Mouse (Mus musculus): ENCODE measurements at regions not wholly inside any gene's neighbourhood (a gene's known extent, or its start where the extent isn't known, plus 50 kb on each side); places are given as distances from the start of the nearest gene placed in this dataset.

DNA sequence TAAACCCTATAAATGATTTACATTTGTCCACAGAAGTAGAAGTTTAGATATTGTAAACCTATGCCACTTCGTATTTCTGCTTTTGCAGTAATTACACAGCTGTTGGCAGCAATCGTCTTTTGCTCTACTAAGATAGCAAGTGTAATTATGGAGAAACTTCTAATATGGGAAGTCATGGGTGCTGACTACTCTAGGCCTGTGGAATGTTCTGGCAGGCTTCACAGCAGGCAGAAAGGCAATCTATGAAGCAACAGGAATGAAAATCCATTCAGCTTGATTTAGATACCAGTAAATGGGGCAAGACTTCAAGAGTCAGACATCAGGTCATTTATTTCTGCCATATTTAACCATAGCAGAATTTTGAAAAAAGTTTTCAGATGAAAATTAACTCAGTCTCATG lies 405.9 kb downstream of the Gm11232 start:
- 88% methylated on average over 2 of the region's 2 CpGs for whole genome bisulfite sequencing
- no peak for TF ChIP-seq CTCF (IDR thresholded peaks at IDR 0.05)
- H3K36me3 ChIP-seq (ENCODE audit: insufficient read depth, low read length), result no peaks in the 10 kb centered on the region

DNA sequence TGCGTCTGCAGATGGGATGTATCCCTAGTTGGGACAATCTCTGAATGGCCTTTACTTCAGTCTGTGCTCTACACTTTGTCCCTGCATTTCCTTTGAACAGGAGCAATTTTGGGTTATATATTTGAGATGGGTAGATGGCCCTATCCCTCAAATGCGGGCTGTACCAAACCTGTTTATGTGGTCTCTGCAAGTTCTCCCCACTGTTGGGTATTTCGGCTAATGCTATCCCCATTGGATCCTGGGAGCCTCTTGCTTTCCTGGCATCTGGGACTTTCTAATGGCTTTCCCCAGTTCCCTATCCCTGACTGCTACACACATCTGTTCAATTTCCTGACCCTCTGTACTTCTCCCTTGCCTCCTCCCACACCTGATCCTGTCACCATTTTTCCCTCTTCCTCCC lies 414.7 kb downstream of the Gm11232 start:
- Histone ChIP-seq H3K4me3 (ENCODE audit: low read depth, low read length) (no peak overlapping the region), H3K4me1 (ENCODE audit: insufficient read depth, low read length) (no peaks in the 10 kb centered on the region), H3K27ac (ENCODE audit: low read depth, low read length) (no peak overlapping the region), H3K36me3 (ENCODE audit: insufficient read depth, low read length) (no peaks in the 10 kb centered on the region), H3K4me2 (ENCODE audit: low read depth, low read length, poor library complexity, severe bottlenecking) (no peak overlapping the region), H3K9me3 (ENCODE audit: low read length) (no peaks in the 10 kb centered on the region), H3K27me3 (ENCODE audit: insufficient read depth, low read length) (no peaks in the 10 kb centered on the region), H3K9ac (replicated peaks; ENCODE audit: low read length, poor library complexity, severe bottlenecking) (no peak overlapping the region)
- WGBS, result 98% methylated on average over 3 of the region's 3 CpGs
- TF ChIP-seq CTCF (IDR thresholded peaks at IDR 0.05), result no peak
- DNase-seq (ENCODE audit: low spot score), result no peak
- ATAC-seq (ENCODE audit: low FRiP score), result no peak

More for the DNA sequence above, 405.9 kb downstream of the Gm11232 start:
- no peak for ATAC-seq (ENCODE audit: low FRiP score)
- Histone ChIP-seq H3K27ac (ENCODE audit: low read depth, low read length) (no peak overlapping the region), H3K4me1 (ENCODE audit: insufficient read depth, low read length) (no peaks in the 10 kb centered on the region), H3K9me3 (ENCODE audit: low read length) (peaks cover 6% of the 10 kb centered on the region; the same call in 1 of the 2 replicates), H3K4me2 (ENCODE audit: low read depth, low read length, poor library complexity, severe bottlenecking) (no peak overlapping the region), H3K9ac (replicated peaks; ENCODE audit: low read length, poor library complexity, severe bottlenecking) (no peak overlapping the region), H3K27me3 (ENCODE audit: insufficient read depth, low read length) (no peaks in the 10 kb centered on the region), H3K4me3 (ENCODE audit: low read depth, low read length) (no peak overlapping the region)
- DNase-seq (ENCODE audit: low spot score), result no peak

DNA sequence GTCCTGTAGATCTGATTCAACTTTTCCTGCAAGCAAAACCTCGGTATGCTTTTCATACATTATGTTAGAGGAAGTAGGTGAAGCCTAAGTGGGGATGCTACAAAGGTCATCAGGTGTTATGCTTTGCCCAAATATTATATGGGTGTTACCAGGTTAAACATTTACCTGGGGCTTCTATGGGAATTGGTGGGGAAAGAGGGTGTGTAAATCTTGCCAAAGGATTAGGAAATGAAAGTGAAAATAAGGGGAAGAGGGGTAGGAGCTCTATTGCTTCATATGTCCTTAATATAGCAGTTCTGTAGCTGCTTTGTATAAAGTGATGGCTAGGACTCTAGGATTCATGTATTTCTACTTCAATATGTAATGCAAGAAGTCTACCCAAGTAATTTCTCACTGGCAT lies 419.2 kb downstream of the Gm11232 start:
- Histone ChIP-seq H3K27ac (ENCODE audit: low read depth, low read length) (no peak overlapping the region), H3K4me3 (ENCODE audit: low read depth, low read length) (no peak overlapping the region), H3K4me2 (ENCODE audit: low read depth, low read length, poor library complexity, severe bottlenecking) (no peak overlapping the region), H3K9me3 (ENCODE audit: low read length) (no peaks in the 10 kb centered on the region), H3K36me3 (ENCODE audit: insufficient read depth, low read length) (no peaks in the 10 kb centered on the region), H3K4me1 (ENCODE audit: insufficient read depth, low read length) (no peaks in the 10 kb centered on the region), H3K9ac (replicated peaks; ENCODE audit: low read length, poor library complexity, severe bottlenecking) (no peak overlapping the region), H3K27me3 (ENCODE audit: insufficient read depth, low read length) (no peaks in the 10 kb centered on the region)
- ATAC-seq (ENCODE audit: low FRiP score), result no peak
- WGBS, result 84% methylated on average over 1 of the region's 1 CpGs
- TF ChIP-seq CTCF (IDR thresholded peaks at IDR 0.05), result no peak
- DNase-seq (ENCODE audit: low spot score), result no peak

DNA sequence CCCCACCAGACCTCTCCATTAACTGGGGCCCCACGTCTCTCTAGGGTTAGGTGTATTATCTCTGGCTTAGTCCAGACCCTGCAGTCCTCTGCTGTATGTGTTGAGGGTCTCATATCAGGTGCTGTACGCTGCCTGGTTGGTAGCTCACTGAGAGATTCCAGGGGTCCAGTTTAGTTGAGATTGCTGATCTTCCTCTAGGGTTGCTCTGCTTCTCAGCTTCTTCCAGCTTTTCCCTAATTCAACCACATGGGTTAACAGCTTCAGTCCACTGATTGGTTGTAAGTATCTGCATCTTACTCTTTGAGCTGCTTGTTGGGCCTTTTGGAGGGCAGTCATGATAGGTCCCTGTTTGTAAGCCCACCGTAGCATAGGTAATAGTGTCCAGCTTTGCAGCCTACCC lies 425.1 kb downstream of the Gm11232 start:
- Histone ChIP-seq H3K4me2 (ENCODE audit: low read depth, low read length, poor library complexity, severe bottlenecking) (no peak overlapping the region), H3K27ac (ENCODE audit: low read depth, low read length) (no peak overlapping the region), H3K4me3 (ENCODE audit: low read depth, low read length) (no peak overlapping the region), H3K27me3 (ENCODE audit: insufficient read depth, low read length) (no peaks in the 10 kb centered on the region), H3K9ac (replicated peaks; ENCODE audit: low read length, poor library complexity, severe bottlenecking) (no peak overlapping the region), H3K9me3 (ENCODE audit: low read length) (no peaks in the 10 kb centered on the region), H3K36me3 (ENCODE audit: insufficient read depth, low read length) (no peaks in the 10 kb centered on the region), H3K4me1 (ENCODE audit: insufficient read depth, low read length) (no peaks in the 10 kb centered on the region)
- no peak for TF ChIP-seq CTCF (IDR thresholded peaks at IDR 0.05)
- ATAC-seq (ENCODE audit: low FRiP score) (no peak), DNase-seq (ENCODE audit: low spot score) (no peak)
- 89% methylated on average over 3 of the region's 3 CpGs for WGBS

DNA sequence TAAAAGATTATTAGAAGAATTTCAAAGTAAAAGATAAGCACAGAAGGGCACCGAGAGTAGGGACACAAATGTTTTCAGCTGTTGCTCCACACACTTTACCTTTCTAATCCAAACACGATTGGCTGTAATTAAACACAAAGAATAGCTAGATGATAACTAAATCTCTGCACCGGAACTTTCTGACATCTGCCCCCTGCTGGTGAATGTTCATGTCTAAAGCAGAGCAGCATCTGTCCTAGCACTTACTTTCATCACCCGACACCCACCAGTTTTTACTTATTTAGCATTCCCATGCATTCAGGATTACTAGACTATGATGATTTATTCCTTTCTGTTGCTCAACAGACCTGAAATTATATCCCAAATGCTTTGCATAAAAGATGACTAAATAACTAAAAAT lies 425.7 kb downstream of the Gm11232 start:
- Histone ChIP-seq H3K27ac (ENCODE audit: low read depth, low read length) (no peak overlapping the region), H3K9me3 (ENCODE audit: low read length) (no peaks in the 10 kb centered on the region), H3K4me3 (ENCODE audit: low read depth, low read length) (no peak overlapping the region), H3K27me3 (ENCODE audit: insufficient read depth, low read length) (no peaks in the 10 kb centered on the region), H3K4me2 (ENCODE audit: low read depth, low read length, poor library complexity, severe bottlenecking) (no peak overlapping the region), H3K9ac (replicated peaks; ENCODE audit: low read length, poor library complexity, severe bottlenecking) (no peak overlapping the region), H3K36me3 (ENCODE audit: insufficient read depth, low read length) (no peaks in the 10 kb centered on the region), H3K4me1 (ENCODE audit: insufficient read depth, low read length) (no peaks in the 10 kb centered on the region)
- TF ChIP-seq CTCF (IDR thresholded peaks at IDR 0.05), result peak; percentile 42
- DNase-seq (ENCODE audit: low spot score) (peak; percentile 10), ATAC-seq (ENCODE audit: low FRiP score) (no peak)
- 73% methylated on average over 4 of the region's 4 CpGs for WGBS

DNA sequence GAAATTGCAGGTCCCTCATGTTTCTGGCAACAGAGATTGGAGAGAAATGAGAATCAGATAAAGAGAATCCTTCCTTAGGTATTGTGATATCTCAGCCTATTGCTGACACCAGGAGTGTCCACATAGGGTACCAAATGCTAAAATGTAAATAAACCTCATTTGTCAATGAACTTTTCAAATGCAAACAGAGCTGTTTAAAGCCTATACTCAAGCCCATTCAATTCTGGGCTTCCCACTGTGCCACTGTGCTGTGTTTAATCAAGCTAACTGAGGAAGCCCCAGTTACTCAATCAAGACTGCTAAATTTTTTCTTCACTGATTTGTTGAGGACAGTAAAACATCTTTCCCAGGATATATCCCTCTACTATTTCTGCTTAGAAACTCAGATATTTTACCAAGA lies 441.2 kb downstream of the Gm11232 start:
- ATAC-seq (ENCODE audit: low FRiP score) (no peak), DNase-seq (ENCODE audit: low spot score) (no peak)
- H3K9me3 ChIP-seq (ENCODE audit: low read length), result no peaks in the 10 kb centered on the region
- H3K27me3 ChIP-seq (ENCODE audit: insufficient read depth, low read length), result no peaks in the 10 kb centered on the region
- H3K4me2 ChIP-seq (ENCODE audit: low read depth, low read length, poor library complexity, severe bottlenecking), result no peak overlapping the region
- H3K4me3 ChIP-seq (ENCODE audit: low read depth, low read length), result no peak overlapping the region
- no peak overlapping the region for H3K27ac ChIP-seq (ENCODE audit: low read depth, low read length)
- no peaks in the 10 kb centered on the region for H3K4me1 ChIP-seq (ENCODE audit: insufficient read depth, low read length)
- TF ChIP-seq CTCF (IDR thresholded peaks at IDR 0.05), result no peak
- no peaks in the 10 kb centered on the region for H3K36me3 ChIP-seq (ENCODE audit: insufficient read depth, low read length)
- no peak overlapping the region for H3K9ac ChIP-seq (replicated peaks; ENCODE audit: low read length, poor library complexity, severe bottlenecking)

All from midbrain, postnatal 0 days (tissue).